Mouse (Mus musculus) forebrain, postnatal 0 days (tissue): ENCODE data around the gene Zfp507. TPM values are rescaled to one million over a fixed set of nuclear protein-coding genes. Genes with fewer than 3 reads are reported as not detected.

ENCODE experiments used
- ATAC-seq: fragments of 200-750 bp; cut with Nextera tagmentation; 2 replicates; pipeline ENCODE4 v1.8.0; 2017; ENCODE audit warnings: mild to moderate bottlenecking, moderate library complexity
- DNase-seq: peaks from one replicate; pipeline ENCODE4 v3.0.0-alpha.2; 2015
- H3K27ac ChIP-seq: fragments of 300-500 bp; sonication (generic); 2 replicates; pipeline ENCODE4 v1.5.1; 2014; ENCODE audit warnings: low read depth, mild to moderate bottlenecking, antibody characterized with exemption, low read length, moderate library complexity, mixed read lengths
- H3K27me3 ChIP-seq: fragments of 300-500 bp; sonication (generic); 2 replicates; pipeline ENCODE4 v1.6.1; 2014; ENCODE audit warnings: mild to moderate bottlenecking, low read length, mixed read lengths; ENCODE audit not compliant: insufficient read depth
- H3K36me3 ChIP-seq: fragments of 300-500 bp; sonication (generic); 2 replicates; pipeline ENCODE4 v1.6.1; 2014; ENCODE audit warnings: mild to moderate bottlenecking, moderate library complexity; ENCODE audit not compliant: insufficient read depth
- H3K4me1 ChIP-seq: fragments of 300-500 bp; sonication (generic); 2 replicates; pipeline ENCODE4 v1.6.1; 2014; ENCODE audit warnings: antibody characterized with exemption; ENCODE audit not compliant: insufficient read depth
- H3K4me2 ChIP-seq: fragments of 300-500 bp; sonication (generic); 2 replicates; pipeline ENCODE4 v1.6.1; 2014; ENCODE audit warnings: low read depth, mild to moderate bottlenecking, moderate library complexity
- H3K4me3 ChIP-seq: fragments of 300-500 bp; sonication (generic); 2 replicates; pipeline ENCODE4 v1.5.1; 2014; ENCODE audit warnings: low read depth, low read length, mixed read lengths
- H3K9ac ChIP-seq: fragments of 300-500 bp; sonication (generic); 2 replicates; pipeline ENCODE4 v1.6.1; 2014; ENCODE audit warnings: mild to moderate bottlenecking
- H3K9me3 ChIP-seq: fragments of 300-500 bp; sonication (generic); 2 replicates; pipeline ENCODE4 v1.6.1; 2016; ENCODE audit warnings: low read length
- CTCF ChIP-seq: sonication (generic); IDR thresholded peaks from 2 replicates; pipeline ENCODE4 v1.5.1; 2016; ENCODE audit warnings: antibody characterized with exemption, control low read depth, low read depth
- WGBS: fragments of 180-500 bp; shearing (Covaris S2); extraction: QIAGEN DNeasy Blood & Tissue Kit; methylation state at CpG from one replicate; pipeline ENCODE4 v1.1.7; 2014; 5-methylcytosine and 5-hydroxymethylcytosine counted together
- polyA plus RNA-seq: library from polyadenylated mRNA; unstranded; fragments of >200 nt; fragmentation: Nextera tagmentation; extraction: Ambion mirVana; gene quantifications from 2 replicates; pipeline ENCODE4 v1.2.1, GENCODE M21; 2015
- total RNA-seq: library from RNA; depleted of rRNA; stranded (reverse); fragments of >200 nt; gene quantifications from 2 replicates; pipeline ENCODE4 v1.2.3, GENCODE M21; 2014

Zfp507 gene
- total and polyA plus RNA-seq, 2 experiments from 2014 or later, result 8.1 to 30.5 TPM

GRCm38 (mm10) chr7:35785579-35785978 is 17.2 kb downstream of the Zfp507 start:
- H3K4me3 ChIP-seq, result no peak overlapping the region
- H3K4me2 ChIP-seq, result no peak overlapping the region
- no peak overlapping the region for H3K9ac ChIP-seq
- no peaks in the 10 kb centered on the region for H3K9me3 ChIP-seq
- peaks cover 57% of the 10 kb centered on the region for H3K36me3 ChIP-seq
- H3K27ac ChIP-seq, result no peak overlapping the region
- DNase-seq, result no peak
- H3K27me3 ChIP-seq, result no peaks in the 10 kb centered on the region
- WGBS, result 92% methylated on average over 4 of the region's 4 CpGs
- no peak for ATAC-seq
- no peaks in the 10 kb centered on the region for H3K4me1 ChIP-seq
- TF ChIP-seq CTCF, result no peak

GRCm38 (mm10) chr7:35782252-35782651 is 20.6 kb downstream of the Zfp507 start:
- no peak overlapping the region for H3K9ac ChIP-seq
- no peaks in the 10 kb centered on the region for H3K27me3 ChIP-seq
- H3K4me3 ChIP-seq, result no peak overlapping the region
- H3K9me3 ChIP-seq, result no peaks in the 10 kb centered on the region
- peaks cover 45% of the 10 kb centered on the region for H3K36me3 ChIP-seq
- no peak for TF ChIP-seq CTCF
- DNase-seq (no peak), ATAC-seq (no peak)
- no peak overlapping the region for H3K27ac ChIP-seq
- H3K4me2 ChIP-seq, result no peak overlapping the region
- no peaks in the 10 kb centered on the region for H3K4me1 ChIP-seq

GRCm38 (mm10) chr7:35774127-35774526 is 28.7 kb downstream of the Zfp507 start:
- ATAC-seq (no peak), DNase-seq (no peak)
- H3K27ac ChIP-seq, result no peak overlapping the region
- no peaks in the 10 kb centered on the region for H3K9me3 ChIP-seq
- 89% methylated on average over 12 of the region's 12 CpGs for WGBS
- H3K9ac ChIP-seq, result no peak overlapping the region
- H3K4me1 ChIP-seq, result no peaks in the 10 kb centered on the region
- no peak overlapping the region for H3K4me2 ChIP-seq
- H3K27me3 ChIP-seq, result no peaks in the 10 kb centered on the region
- H3K4me3 ChIP-seq, result no peak overlapping the region
- peaks cover 41% of the 10 kb centered on the region for H3K36me3 ChIP-seq
- TF ChIP-seq CTCF, result no peak

GRCm38 (mm10) chr7:35772347-35772746 is 30.5 kb downstream of the Zfp507 start:
- Histone ChIP-seq H3K9me3 (no peaks in the 10 kb centered on the region), H3K27me3 (no peaks in the 10 kb centered on the region), H3K36me3 (peaks cover 41% of the 10 kb centered on the region), H3K4me3 (no peak overlapping the region), H3K27ac (no peak overlapping the region), H3K4me2 (no peak overlapping the region), H3K9ac (no peak overlapping the region), H3K4me1 (no peaks in the 10 kb centered on the region)
- 81% methylated on average over 8 of the region's 8 CpGs for WGBS
- ATAC-seq (no peak), DNase-seq (no peak)
- no peak for TF ChIP-seq CTCF

- Histone ChIP-seq H3K27ac (no peak overlapping the region), H3K4me1 (no peaks in the 10 kb centered on the region), H3K27me3 (no peaks in the 10 kb centered on the region), H3K36me3 (peaks cover 32% of the 10 kb centered on the region), H3K4me2 (no peak overlapping the region), H3K9me3 (no peaks in the 10 kb centered on the region), H3K9ac (no peak overlapping the region), H3K4me3 (no peak overlapping the region)
- ATAC-seq, result no peak
- no peak for TF ChIP-seq CTCF
- no peak for DNase-seq
Measured at GRCm38 (mm10) chr7:35771106-35771505, 31.7 kb downstream of the Zfp507 start.

GRCm38 (mm10) chr7:35770122-35770521 is 32.7 kb downstream of the Zfp507 start:
- no peak for TF ChIP-seq CTCF
- Histone ChIP-seq H3K9me3 (no peaks in the 10 kb centered on the region), H3K27me3 (no peaks in the 10 kb centered on the region), H3K36me3 (peaks cover 23% of the 10 kb centered on the region), H3K4me1 (no peaks in the 10 kb centered on the region), H3K9ac (no peak overlapping the region), H3K4me3 (no peak overlapping the region), H3K27ac (no peak overlapping the region), H3K4me2 (no peak overlapping the region)
- WGBS, result 92% methylated on average over 7 of the region's 7 CpGs
- no peak for ATAC-seq
- no peak for DNase-seq

GRCm38 (mm10) chr7:35764461-35764860 is 38.3 kb downstream of the Zfp507 start:
- 96% methylated on average over 11 of the region's 11 CpGs for whole genome bisulfite sequencing
- no peak overlapping the region for H3K27ac ChIP-seq
- no peaks in the 10 kb centered on the region for H3K9me3 ChIP-seq
- TF ChIP-seq CTCF, result no peak
- no peak for ATAC-seq
- no peak overlapping the region for H3K4me3 ChIP-seq
- no peaks in the 10 kb centered on the region for H3K27me3 ChIP-seq
- no peak overlapping the region for H3K4me2 ChIP-seq
- no peaks in the 10 kb centered on the region for H3K4me1 ChIP-seq
- no peak overlapping the region for H3K9ac ChIP-seq
- H3K36me3 ChIP-seq, result no peaks in the 10 kb centered on the region
- DNase-seq, result no peak

- no peaks in the 10 kb centered on the region for H3K9me3 ChIP-seq
- DNase-seq (no peak), ATAC-seq (peak; percentile 74)
- no peak overlapping the region for H3K9ac ChIP-seq
- H3K27me3 ChIP-seq, result no peaks in the 10 kb centered on the region
- 62% methylated on average over 5 of the region's 5 CpGs for WGBS
- 0 out of 2 replicates have a peak overlapping the region, but pooled peaks have one; percentile 10 for H3K27ac ChIP-seq
- no peak overlapping the region for H3K4me2 ChIP-seq
- H3K36me3 ChIP-seq, result no peaks in the 10 kb centered on the region
- H3K4me3 ChIP-seq, result no peak overlapping the region
- TF ChIP-seq CTCF, result no peak
- no peaks in the 10 kb centered on the region for H3K4me1 ChIP-seq
Measured at GRCm38 (mm10) chr7:35761801-35762200, 41.0 kb downstream of the Zfp507 start.
